Mouse (Mus musculus) limb, embryonic 11.5 days (tissue): ENCODE results near the gene Gm20518. TPM values are rescaled to one million over a fixed set of nuclear protein-coding genes. Genes with fewer than 3 reads are reported as not detected.
A peak's percentile ranks its signal among the peaks of the same experiment; 100 is the strongest.

ENCODE experiments used
- ATAC-seq: fragments of 200-750 bp; cut with Nextera tagmentation; 2 replicates; pipeline ENCODE4 v1.8.0; 2017; ENCODE audit warnings: low read depth; ENCODE audit not compliant: insufficient number of reproducible peaks, low FRiP score, low TSS enrichment
- DNase-seq: peaks from one replicate; pipeline ENCODE4 v3.0.0-alpha.2; 2015; ENCODE audit warnings: low spot score
- H3K27ac ChIP-seq: fragments of 300-500 bp; sonication (generic); replicated peaks from 2 replicates; pipeline ENCODE4 v1.5.1; 2014; ENCODE audit warnings: low read depth, mild to moderate bottlenecking, low read length
- H3K27me3 ChIP-seq: fragments of 300-500 bp; sonication (generic); 2 replicates; pipeline ENCODE4 v1.6.1; 2014; ENCODE audit warnings: mild to moderate bottlenecking, low read length, mixed read lengths; ENCODE audit not compliant: control insufficient read depth, insufficient read depth
- H3K36me3 ChIP-seq: fragments of 300-500 bp; sonication (generic); 2 replicates; pipeline ENCODE4 v1.6.1; 2014; ENCODE audit warnings: mild to moderate bottlenecking, low read length, moderate library complexity, mixed read lengths; ENCODE audit not compliant: control insufficient read depth, insufficient read depth
- H3K4me1 ChIP-seq: fragments of 300-500 bp; sonication (generic); 2 replicates; pipeline ENCODE4 v1.6.1; 2014; ENCODE audit warnings: low read length, mixed read lengths; ENCODE audit not compliant: control insufficient read depth, insufficient read depth
- H3K4me2 ChIP-seq: fragments of 300-500 bp; sonication (generic); 2 replicates; pipeline ENCODE4 v1.6.1; 2014; ENCODE audit warnings: low read depth, mild to moderate bottlenecking, moderate library complexity; ENCODE audit not compliant: severe bottlenecking
- H3K4me3 ChIP-seq: fragments of 300-500 bp; sonication (generic); 2 replicates; pipeline ENCODE4 v1.5.1; 2014; ENCODE audit warnings: low read depth, low read length
- H3K9ac ChIP-seq: fragments of 300-500 bp; sonication (generic); 2 replicates; pipeline ENCODE4 v1.6.1; 2014; ENCODE audit warnings: mild to moderate bottlenecking, low read length
- H3K9me3 ChIP-seq: fragments of 300-500 bp; sonication (generic); 2 replicates; pipeline ENCODE4 v1.6.1; 2016; ENCODE audit warnings: low read length; ENCODE audit not compliant: control insufficient read depth
- WGBS: fragments of 180-500 bp; shearing (Covaris S2); extraction: QIAGEN DNeasy Blood & Tissue Kit; methylation state at CpG from one replicate; pipeline ENCODE4 v1.1.7; 2014; 5-methylcytosine and 5-hydroxymethylcytosine counted together
- polyA plus RNA-seq: library from polyadenylated mRNA; unstranded; fragments of >200 nt; fragmentation: Nextera tagmentation; extraction: Ambion mirVana; gene quantifications from 2 replicates; pipeline ENCODE4 v1.2.1, GENCODE M21; 2014

The Gm20518 gene
- polyA plus RNA-seq, 1 experiment from 2014 or later, result 0.48 TPM

- peak overlapping the region; percentile 94 for H3K9ac ChIP-seq
- H3K4me1 ChIP-seq, result peaks cover 39% of the 10 kb centered on the region
- 2% methylated on average over 35 of the region's 45 CpGs for WGBS
- peaks cover 2% of the 10 kb centered on the region for H3K36me3 ChIP-seq
- H3K27ac ChIP-seq, result peak overlapping the region; percentile 92
- H3K4me3 ChIP-seq, result peak overlapping the region; percentile 81
- peak; percentile 52 for ATAC-seq
- no peaks in the 10 kb centered on the region for H3K9me3 ChIP-seq
- H3K27me3 ChIP-seq, result peaks cover 21% of the 10 kb centered on the region
- peak; percentile 84 for DNase-seq
- H3K4me2 ChIP-seq, result peak overlapping the region; percentile 82
Observed at GRCm38 (mm10) chr16:17798321-17799180, 92.9 kb downstream of the Gm20518 start.

- peak overlapping the region; percentile 82 for H3K4me2 ChIP-seq
- H3K9ac ChIP-seq, result peak overlapping the region; percentile 94
- H3K36me3 ChIP-seq, result peaks cover under 1% of the 10 kb centered on the region; the same call in 1 of the 2 replicates
- DNase-seq (peak; percentile 73), ATAC-seq (peak; percentile 21; the same call in 1 of the 2 replicates)
- no peaks in the 10 kb centered on the region for H3K9me3 ChIP-seq
- WGBS, result 3% methylated on average over 29 of the region's 29 CpGs
- peaks cover 15% of the 10 kb centered on the region for H3K27me3 ChIP-seq
- peaks cover 32% of the 10 kb centered on the region for H3K4me1 ChIP-seq
- H3K27ac ChIP-seq, result peak overlapping the region; percentile 92
- H3K4me3 ChIP-seq, result peak overlapping the region; percentile 81
Observed at GRCm38 (mm10) chr16:17797812-17798311, 93.6 kb downstream of the Gm20518 start.

- Histone ChIP-seq H3K4me2 (peak within 1 kb of the TSS; percentile 82), H3K9ac (peak within 1 kb of the TSS; percentile 94), H3K27me3 (peaks cover 9% of the 10 kb centered on the region; the same call in 1 of the 2 replicates), H3K4me3 (peak within 1 kb of the TSS; percentile 81), H3K27ac (peak within 1 kb of the TSS; percentile 92), H3K4me1 (peaks cover 25% of the 10 kb centered on the region), H3K36me3 (peaks cover 3% of the 10 kb centered on the region; the same call in 1 of the 2 replicates), H3K9me3 (no peaks in the 10 kb centered on the region)
- ATAC-seq, result peak; percentile 69
- under 1% methylated on average over 71 of the region's 81 CpGs for WGBS
- peak; percentile 86 for DNase-seq
Observed at GRCm38 (mm10) chr16:17796971-17797811, 94.3 kb downstream of the Gm20518 start, which contains the start of gene Scarf2. Gene Scarf2 (plus strand): TSS chr16:17797282.

GRCm38 (mm10) chr16:17796519-17796918 lies 95.0 kb downstream of the Gm20518 start:
- Histone ChIP-seq H3K27me3 (peaks cover 4% of the 10 kb centered on the region; the same call in 1 of the 2 replicates), H3K27ac (peak overlapping the region; percentile 92), H3K36me3 (peaks cover 3% of the 10 kb centered on the region; the same call in 1 of the 2 replicates), H3K9me3 (no peaks in the 10 kb centered on the region), H3K4me1 (peaks cover 22% of the 10 kb centered on the region), H3K4me2 (peak overlapping the region; percentile 82), H3K4me3 (peak overlapping the region; percentile 81), H3K9ac (peak overlapping the region; percentile 94)
- no peak for DNase-seq
- no peak for ATAC-seq

GRCm38 (mm10) chr16:17795643-17796042 lies 95.8 kb downstream of the Gm20518 start:
- peaks cover 3% of the 10 kb centered on the region; the same call in 1 of the 2 replicates for H3K36me3 ChIP-seq
- H3K4me3 ChIP-seq, result no peak overlapping the region
- no peak overlapping the region for H3K27ac ChIP-seq
- no peak overlapping the region for H3K4me2 ChIP-seq
- no peaks in the 10 kb centered on the region for H3K27me3 ChIP-seq
- ATAC-seq (no peak), DNase-seq (no peak)
- WGBS, result 53% methylated on average over 5 of the region's 5 CpGs
- no peak overlapping the region for H3K9ac ChIP-seq
- H3K4me1 ChIP-seq, result peaks cover 18% of the 10 kb centered on the region
- H3K9me3 ChIP-seq, result no peaks in the 10 kb centered on the region

GRCm38 (mm10) chr16:17794047-17794446 lies 97.4 kb downstream of the Gm20518 start:
- no peaks in the 10 kb centered on the region for H3K9me3 ChIP-seq
- no peak overlapping the region for H3K4me2 ChIP-seq
- 86% methylated on average over 4 of the region's 4 CpGs for WGBS
- H3K36me3 ChIP-seq, result peaks cover 6% of the 10 kb centered on the region; the same call in 1 of the 2 replicates
- ATAC-seq (no peak), DNase-seq (no peak)
- no peak overlapping the region for H3K9ac ChIP-seq
- no peak overlapping the region for H3K4me3 ChIP-seq
- H3K27me3 ChIP-seq, result no peaks in the 10 kb centered on the region
- no peak overlapping the region for H3K27ac ChIP-seq
- peaks cover 8% of the 10 kb centered on the region for H3K4me1 ChIP-seq

GRCm38 (mm10) chr16:17792728-17793127 lies 98.7 kb downstream of the Gm20518 start:
- H3K27ac ChIP-seq, result no peak overlapping the region
- no peak for ATAC-seq
- 71% methylated on average over 3 of the region's 3 CpGs for WGBS
- no peak overlapping the region for H3K4me3 ChIP-seq
- no peak overlapping the region for H3K9ac ChIP-seq
- peaks cover 7% of the 10 kb centered on the region; the same call in 1 of the 2 replicates for H3K36me3 ChIP-seq
- no peak for DNase-seq
- 0 out of 2 replicates have a peak, but pooled peaks cover 2% of the 10 kb centered on the region for H3K4me1 ChIP-seq
- H3K4me2 ChIP-seq, result no peak overlapping the region
- H3K9me3 ChIP-seq, result no peaks in the 10 kb centered on the region
- no peaks in the 10 kb centered on the region for H3K27me3 ChIP-seq

- ATAC-seq (no peak), DNase-seq (no peak)
- 64% methylated on average over 3 of the region's 3 CpGs for WGBS
- Histone ChIP-seq H3K27ac (no peak overlapping the region), H3K9ac (no peak overlapping the region), H3K4me3 (no peak overlapping the region), H3K4me1 (no peaks in the 10 kb centered on the region), H3K27me3 (no peaks in the 10 kb centered on the region), H3K36me3 (peaks cover 11% of the 10 kb centered on the region), H3K4me2 (no peak overlapping the region), H3K9me3 (no peaks in the 10 kb centered on the region)
Observed at GRCm38 (mm10) chr16:17785337-17785736, 106.1 kb downstream of the Gm20518 start.
